Mouse (Mus musculus): ENCODE results near the gene Zscan29. TPM values are rescaled to one million over a fixed set of nuclear protein-coding genes. Genes with fewer than 3 reads are reported as not detected.
"Not testable (repeated sequence)": the region's sequence is repeated elsewhere in the genome, so short reads cannot be mapped to it uniquely, and the experiment has no call there.

The Zscan29 gene
- polyA plus RNA-seq, 1 experiment: 2.8 TPM

DNA sequence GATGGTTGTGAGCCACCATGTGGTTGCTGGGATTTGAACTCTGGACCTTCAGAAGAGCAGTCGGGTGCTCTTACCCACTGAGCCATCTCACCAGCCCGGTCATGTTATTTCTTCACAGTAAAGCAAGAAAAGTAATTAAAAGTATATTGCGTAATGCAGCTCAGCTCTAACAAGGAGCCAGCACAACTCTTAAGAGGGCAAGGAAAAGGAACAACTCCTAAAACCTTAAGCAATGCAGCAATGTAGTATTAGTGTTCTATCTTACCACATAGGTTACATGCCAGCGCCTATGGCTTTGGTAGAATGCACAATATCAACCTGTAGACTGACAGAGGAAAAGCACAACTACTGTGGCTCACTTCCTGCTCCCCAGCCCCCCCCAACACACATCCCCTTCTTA lies 33.6 kb downstream of the Zscan29 start:
- H3K36me3 ChIP-seq (ENCODE audit: control insufficient read depth, insufficient read depth, low read length): peaks cover 1% of the 10 kb centered on the region; the same call in 1 of the 2 replicates
- H3K27ac ChIP-seq (ENCODE audit: control insufficient read depth, insufficient read depth, low read depth, low read length): no peak overlapping the region
- H3K4me3 ChIP-seq (ENCODE audit: control insufficient read depth, low read depth, low read length): no peak overlapping the region
- peaks cover 13% of the 10 kb centered on the region for H3K4me1 ChIP-seq (ENCODE audit: control insufficient read depth, insufficient read depth, low read length)
- no peaks in the 10 kb centered on the region for H3K27me3 ChIP-seq (ENCODE audit: control insufficient read depth, insufficient read depth, low read length)
- TF ChIP-seq CTCF (IDR thresholded peaks at IDR 0.05; ENCODE audit: control insufficient read depth, insufficient read depth, insufficient replicate concordance, low read depth, low read length): no peak
- no peak for TF ChIP-seq POLR2A (IDR thresholded peaks at IDR 0.05; ENCODE audit: control insufficient read depth, low read depth, low read length)

DNA sequence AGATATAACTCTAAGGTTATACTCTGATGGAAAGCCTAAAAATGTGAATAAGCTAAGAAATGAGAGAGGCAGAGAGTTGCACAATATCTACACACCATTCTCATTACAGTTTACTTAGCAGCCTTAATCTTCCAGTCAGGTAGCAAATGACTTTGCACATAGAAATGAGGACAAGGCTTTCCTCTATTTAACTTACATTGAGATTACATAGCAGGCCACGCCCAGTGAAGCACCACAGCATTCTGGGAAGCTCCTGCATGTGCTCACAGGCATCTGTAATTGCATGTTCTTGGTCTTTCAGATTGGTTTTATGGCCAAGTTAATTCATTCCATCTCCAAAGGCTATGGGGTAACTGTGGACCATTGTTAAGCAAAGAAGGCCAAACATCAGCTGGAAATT lies 38.1 kb downstream of the Zscan29 start:
- Histone ChIP-seq H3K4me1 (ENCODE audit: control insufficient read depth, insufficient read depth, low read length) (no peaks in the 10 kb centered on the region), H3K36me3 (ENCODE audit: control insufficient read depth, insufficient read depth, low read length) (no peaks in the 10 kb centered on the region), H3K27ac (ENCODE audit: control insufficient read depth, insufficient read depth, low read depth, low read length) (no peak overlapping the region), H3K27me3 (ENCODE audit: control insufficient read depth, insufficient read depth, low read length) (no peaks in the 10 kb centered on the region), H3K4me3 (ENCODE audit: control insufficient read depth, low read depth, low read length) (no peak overlapping the region)
- TF ChIP-seq POLR2A (IDR thresholded peaks at IDR 0.05; ENCODE audit: control insufficient read depth, low read depth, low read length) (no peak), CTCF (IDR thresholded peaks at IDR 0.05; ENCODE audit: control insufficient read depth, insufficient read depth, insufficient replicate concordance, low read depth, low read length) (no peak)

DNA sequence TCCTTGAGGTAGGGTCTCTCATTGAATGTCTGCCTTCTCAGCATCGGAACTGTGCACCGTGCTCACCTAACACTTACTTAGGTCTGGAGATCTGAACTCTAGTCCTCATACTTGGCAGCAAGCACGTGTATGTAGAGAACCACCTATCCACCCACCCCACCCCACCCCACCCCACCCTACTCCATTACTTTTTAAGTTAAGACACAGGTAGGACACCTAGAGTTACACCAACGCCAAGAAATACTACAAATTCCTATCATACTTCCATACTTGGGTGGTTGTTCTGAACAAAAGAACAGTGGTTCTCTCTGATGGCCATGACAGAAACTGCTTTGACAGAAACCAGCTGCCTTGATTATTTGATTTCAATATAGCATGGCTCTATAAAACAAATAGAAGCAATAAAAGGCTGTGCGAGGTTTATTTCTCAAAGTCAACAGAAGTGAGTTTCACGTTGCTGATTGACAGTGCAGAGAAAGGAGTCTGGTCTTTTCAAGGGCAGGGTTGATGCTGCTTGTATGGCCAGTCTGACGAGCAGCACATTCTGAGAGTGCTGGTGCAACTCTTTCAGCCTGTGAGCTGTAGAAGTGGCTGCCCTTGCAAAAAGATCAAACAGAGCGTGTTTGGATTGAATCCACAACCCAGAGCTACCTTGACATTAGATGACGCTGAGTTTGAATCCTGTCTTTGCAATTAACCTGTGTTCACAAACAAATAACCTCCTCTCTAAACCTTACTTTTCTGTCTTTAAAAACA lies 41.9 kb downstream of the Zscan29 start:
- Histone ChIP-seq H3K36me3 (ENCODE audit: control insufficient read depth, insufficient read depth, low read length) (no peaks in the 10 kb centered on the region), H3K27me3 (ENCODE audit: control insufficient read depth, insufficient read depth, low read length) (no peaks in the 10 kb centered on the region), H3K4me1 (ENCODE audit: control insufficient read depth, insufficient read depth, low read length) (no peaks in the 10 kb centered on the region), H3K4me3 (ENCODE audit: control insufficient read depth, low read depth, low read length) (no peak overlapping the region), H3K27ac (ENCODE audit: control insufficient read depth, insufficient read depth, low read depth, low read length) (no peak overlapping the region)
- no peak for TF ChIP-seq POLR2A (IDR thresholded peaks at IDR 0.05; ENCODE audit: control insufficient read depth, low read depth, low read length)
- TF ChIP-seq CTCF (IDR thresholded peaks at IDR 0.05; ENCODE audit: control insufficient read depth, insufficient read depth, insufficient replicate concordance, low read depth, low read length): no peak

DNA sequence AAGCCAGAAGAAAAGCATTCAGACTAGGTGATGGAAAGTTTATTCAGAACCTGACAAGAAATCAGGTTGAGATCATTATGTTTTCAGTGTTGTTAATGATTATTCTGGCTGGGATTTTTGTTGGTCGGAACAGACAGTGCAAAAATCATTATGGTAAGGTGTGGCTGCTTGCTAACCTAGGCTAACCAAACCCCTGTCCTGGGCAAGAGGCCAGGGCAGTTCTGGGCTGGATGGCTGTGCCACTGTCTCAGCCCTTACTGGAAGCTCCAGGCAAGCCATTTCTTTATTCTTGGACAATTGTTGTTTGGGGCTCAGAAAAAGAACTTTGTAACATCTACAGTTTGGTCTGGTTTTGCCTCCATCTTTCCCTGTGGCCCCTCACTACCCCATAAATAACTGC lies 43.4 kb downstream of the Zscan29 start:
- no peak for TF ChIP-seq POLR2A (IDR thresholded peaks at IDR 0.05; ENCODE audit: control insufficient read depth, low read depth, low read length)
- no peak for TF ChIP-seq CTCF (IDR thresholded peaks at IDR 0.05; ENCODE audit: control insufficient read depth, insufficient read depth, insufficient replicate concordance, low read depth, low read length)
- Histone ChIP-seq H3K27ac (ENCODE audit: control insufficient read depth, insufficient read depth, low read depth, low read length) (no peak overlapping the region), H3K27me3 (ENCODE audit: control insufficient read depth, insufficient read depth, low read length) (no peaks in the 10 kb centered on the region), H3K4me1 (ENCODE audit: control insufficient read depth, insufficient read depth, low read length) (no peaks in the 10 kb centered on the region), H3K4me3 (ENCODE audit: control insufficient read depth, low read depth, low read length) (no peak overlapping the region), H3K36me3 (ENCODE audit: control insufficient read depth, insufficient read depth, low read length) (no peaks in the 10 kb centered on the region)

DNA sequence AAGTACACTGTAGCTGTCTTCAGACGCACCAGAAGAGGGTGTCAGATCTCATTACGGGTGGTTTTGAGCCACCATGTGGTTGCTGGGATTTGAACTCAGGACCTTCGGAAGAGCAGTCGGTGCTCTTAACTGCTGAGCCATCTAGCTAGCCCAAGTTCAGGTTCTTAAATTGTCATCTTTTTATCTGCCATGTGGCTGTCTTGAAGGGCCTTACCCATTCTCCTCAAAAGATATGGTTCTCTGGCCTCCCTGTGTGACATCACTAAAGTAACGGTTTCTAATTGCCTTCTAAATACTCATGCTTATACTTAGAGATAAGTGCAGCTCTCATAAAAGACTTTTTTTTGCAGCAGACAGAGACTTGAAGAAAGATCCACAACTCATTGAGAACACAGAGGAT lies 44.6 kb downstream of the Zscan29 start:
- not testable (repeated sequence) for H3K27me3 ChIP-seq (ENCODE audit: control insufficient read depth, insufficient read depth, low read length); H3K36me3 ChIP-seq (ENCODE audit: control insufficient read depth, insufficient read depth, low read length); H3K27ac ChIP-seq (ENCODE audit: control insufficient read depth, insufficient read depth, low read depth, low read length); H3K4me3 ChIP-seq (ENCODE audit: control insufficient read depth, low read depth, low read length); H3K4me1 ChIP-seq (ENCODE audit: control insufficient read depth, insufficient read depth, low read length)

DNA sequence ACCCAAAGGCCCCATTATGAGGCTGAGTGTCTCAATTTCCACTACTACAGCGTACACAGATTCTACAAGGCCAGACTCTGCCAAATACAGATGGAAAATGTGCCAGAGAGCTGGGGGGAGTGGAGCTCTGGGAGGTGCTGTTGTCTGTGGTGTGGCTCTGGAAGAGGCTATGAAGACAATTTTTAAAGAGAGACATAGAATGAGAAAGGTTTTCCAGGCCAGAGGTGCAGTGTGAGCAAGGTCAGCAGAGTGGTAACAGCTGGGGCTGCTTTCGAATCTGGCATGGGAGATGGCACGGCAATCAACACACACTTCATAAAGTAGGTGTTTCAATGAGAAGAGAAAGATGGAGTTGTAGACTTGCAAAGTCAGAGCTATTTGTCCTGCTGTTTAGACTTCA lies 51.7 kb downstream of the Zscan29 start:
- no peaks in the 10 kb centered on the region for H3K36me3 ChIP-seq (ENCODE audit: control insufficient read depth, insufficient read depth, low read length)
- no peak overlapping the region for H3K4me3 ChIP-seq (ENCODE audit: control insufficient read depth, low read depth, low read length)
- H3K27ac ChIP-seq (ENCODE audit: control insufficient read depth, insufficient read depth, low read depth, low read length): no peak overlapping the region
- no peaks in the 10 kb centered on the region for H3K27me3 ChIP-seq (ENCODE audit: control insufficient read depth, insufficient read depth, low read length)
- H3K4me1 ChIP-seq (ENCODE audit: control insufficient read depth, insufficient read depth, low read length): no peaks in the 10 kb centered on the region
- TF ChIP-seq POLR2A (IDR thresholded peaks at IDR 0.05; ENCODE audit: control insufficient read depth, low read depth, low read length): no peak
- no peak for TF ChIP-seq CTCF (IDR thresholded peaks at IDR 0.05; ENCODE audit: control insufficient read depth, insufficient read depth, insufficient replicate concordance, low read depth, low read length)

DNA sequence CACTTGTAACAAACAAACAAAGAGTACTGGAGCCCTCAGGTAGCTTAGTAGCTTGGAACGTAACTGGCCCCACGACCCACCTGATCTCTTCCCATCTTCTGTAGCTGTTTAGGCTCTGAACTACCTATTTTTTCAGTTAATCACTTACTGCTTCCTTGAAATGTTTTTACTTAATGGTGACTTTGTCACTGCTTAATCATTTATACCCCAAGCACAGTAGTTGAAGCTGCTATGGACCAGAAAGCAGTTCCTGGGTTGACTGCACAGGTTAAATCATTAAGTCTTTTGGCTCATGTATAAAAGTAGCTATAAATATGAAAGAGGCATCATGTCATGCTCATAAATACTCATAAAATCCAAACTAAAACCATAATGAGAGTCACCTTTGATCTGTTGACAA lies 55.5 kb downstream of the Zscan29 start:
- no peaks in the 10 kb centered on the region for H3K36me3 ChIP-seq (ENCODE audit: control insufficient read depth, insufficient read depth, low read length)
- H3K4me1 ChIP-seq (ENCODE audit: control insufficient read depth, insufficient read depth, low read length): no peaks in the 10 kb centered on the region
- no peak overlapping the region for H3K4me3 ChIP-seq (ENCODE audit: control insufficient read depth, low read depth, low read length)
- H3K27me3 ChIP-seq (ENCODE audit: control insufficient read depth, insufficient read depth, low read length): no peaks in the 10 kb centered on the region
- H3K27ac ChIP-seq (ENCODE audit: control insufficient read depth, insufficient read depth, low read depth, low read length): no peak overlapping the region
- no peak for TF ChIP-seq POLR2A (IDR thresholded peaks at IDR 0.05; ENCODE audit: control insufficient read depth, low read depth, low read length)
- no peak for TF ChIP-seq CTCF (IDR thresholded peaks at IDR 0.05; ENCODE audit: control insufficient read depth, insufficient read depth, insufficient replicate concordance, low read depth, low read length)

DNA sequence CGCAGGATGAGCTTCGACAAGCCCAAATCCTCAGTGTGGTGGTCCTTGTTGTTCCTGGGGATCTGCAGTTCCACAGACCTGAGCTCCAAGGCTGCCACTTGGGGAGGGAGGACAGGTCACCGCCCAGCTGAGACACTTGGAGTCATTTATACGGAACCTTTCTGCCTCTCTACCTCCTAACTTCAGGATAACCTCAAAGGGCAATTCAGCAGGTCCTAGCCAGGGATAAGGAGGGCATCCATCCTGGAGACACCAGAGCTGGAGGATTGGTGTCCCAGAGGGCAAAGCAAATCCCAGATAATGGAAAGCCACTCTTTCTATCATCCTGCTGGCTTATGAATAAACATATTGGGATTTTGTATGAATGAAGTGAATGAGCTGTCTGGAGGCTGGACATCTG lies 61.2 kb downstream of the Zscan29 start, which contains the start of gene Tgm7:
Gene Tgm7 (minus strand): TSS at position 101 of the 400 bp plus-strand sequence.
- Histone ChIP-seq H3K4me3 (ENCODE audit: control insufficient read depth, low read depth, low read length) (no peak within 1 kb of the TSS; the same call in 1 of the 2 replicates), H3K27ac (ENCODE audit: control insufficient read depth, insufficient read depth, low read depth, low read length) (no peak within 1 kb of the TSS), H3K4me1 (ENCODE audit: control insufficient read depth, insufficient read depth, low read length) (no peaks in the 10 kb centered on the region), H3K36me3 (ENCODE audit: control insufficient read depth, insufficient read depth, low read length) (no peaks in the 10 kb centered on the region), H3K27me3 (ENCODE audit: control insufficient read depth, insufficient read depth, low read length) (no peaks in the 10 kb centered on the region)
- TF ChIP-seq POLR2A (IDR thresholded peaks at IDR 0.05; ENCODE audit: control insufficient read depth, low read depth, low read length) (no peak), CTCF (IDR thresholded peaks at IDR 0.05; ENCODE audit: control insufficient read depth, insufficient read depth, insufficient replicate concordance, low read depth, low read length) (no peak)

Other genes with a start within 250 kb of the Zscan29 start
- gene Ubr1, start 200.4 kb downstream of the Zscan29 start, polyA plus RNA-seq (2012; rRNA removed): 12.6 and 16.4 TPM in 2 replicates
- gene Tmem62, start 194.1 kb downstream of the Zscan29 start, polyA plus RNA-seq (2012; rRNA removed): 2.2 and 3.6 TPM in 2 replicates
- 11.0 and 11.7 TPM in 2 replicates for gene Ccndbp1, start 162.7 kb downstream of the Zscan29 start, polyA plus RNA-seq (2012; rRNA removed)
- gene Epb42, start 134.1 kb downstream of the Zscan29 start, polyA plus RNA-seq (2012; rRNA removed): not detected in 2 replicates
- not detected in 2 replicates for gene Tgm5, start 85.3 kb downstream of the Zscan29 start, polyA plus RNA-seq (2012; rRNA removed)
- 0.41 and 0.65 TPM in 2 replicates for gene Tgm7, start 61.3 kb downstream of the Zscan29 start, polyA plus RNA-seq (2012; rRNA removed)
- 4.4 and 6.1 TPM in 2 replicates for gene Adal, start 30.7 kb downstream of the Zscan29 start, polyA plus RNA-seq (2012; rRNA removed)
- gene Lcmt2, start 30.5 kb downstream of the Zscan29 start, polyA plus RNA-seq (2012; rRNA removed): 1.6 and 1.9 TPM in 2 replicates
- 36.3 and 37.0 TPM in 2 replicates for gene Tubgcp4, start 471 bp downstream of the Zscan29 start, polyA plus RNA-seq (2012; rRNA removed)
- gene Trp53bp1, start 100.3 kb upstream of the Zscan29 start, polyA plus RNA-seq (2012; rRNA removed): 57.6 and 58.2 TPM in 2 replicates
- 1.2 and 1.6 TPM in 2 replicates for gene Map1a, start 118.5 kb upstream of the Zscan29 start, polyA plus RNA-seq (2012; rRNA removed)
- gene Ppip5k1, start 184.3 kb upstream of the Zscan29 start, polyA plus RNA-seq (2012; rRNA removed): 29.7 and 33.1 TPM in 2 replicates
- gene Ckmt1, start 186.6 kb upstream of the Zscan29 start, polyA plus RNA-seq (2012; rRNA removed): 0.31 and 1.1 TPM in 2 replicates
- gene Strc, start 216.0 kb upstream of the Zscan29 start, polyA plus RNA-seq (2012; rRNA removed): 0.11 and 0.12 TPM in 2 replicates
- gene Pdia3, start 242.7 kb upstream of the Zscan29 start, polyA plus RNA-seq (2012; rRNA removed): 223 and 230 TPM in 2 replicates
- 111 and 151 TPM in 2 replicates for gene Catsper2, start 242.7 kb upstream of the Zscan29 start, polyA plus RNA-seq (2012; rRNA removed)

All from testis, adult 2 months (tissue).